8 mouse cellular contexts compared by ENCODE assay signal in the genomic region with DNA sequence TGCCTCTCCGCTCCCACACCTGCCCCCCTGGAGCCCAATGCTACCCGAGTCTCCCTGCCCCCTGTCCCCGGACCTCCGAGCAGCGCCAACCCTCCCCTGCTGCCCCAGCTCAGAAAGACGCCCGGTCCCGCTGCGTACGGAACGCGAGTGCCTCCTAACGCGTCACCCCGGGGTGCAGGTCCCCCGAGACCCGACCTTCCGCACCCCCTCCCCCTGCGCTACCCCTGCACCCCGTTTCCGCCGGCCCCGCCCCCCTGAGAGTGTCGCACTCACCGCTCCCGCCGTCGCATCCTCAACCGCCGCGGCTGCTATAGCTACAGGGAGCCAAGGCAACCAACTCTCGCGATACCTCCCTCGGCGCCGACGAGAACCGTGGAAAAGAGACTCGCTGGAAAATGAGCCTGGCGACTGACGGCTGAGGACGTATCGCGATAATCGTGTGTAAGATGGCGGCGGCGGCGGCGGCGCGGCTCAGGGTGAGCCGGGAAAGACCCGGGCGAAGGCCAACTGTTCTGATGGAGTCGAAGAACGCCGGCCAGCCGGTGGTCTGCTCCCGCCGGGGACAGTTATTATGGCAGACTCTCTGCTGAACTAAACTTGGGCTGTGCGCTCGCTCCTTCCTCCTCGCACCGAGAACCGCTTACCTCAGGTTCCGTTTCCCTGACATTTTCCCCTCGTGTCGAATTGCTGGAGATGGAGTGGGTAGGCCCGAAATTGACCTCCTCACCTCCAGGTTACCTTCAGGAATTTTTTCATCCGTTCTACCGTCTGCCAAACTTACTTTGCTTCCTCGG. TPM values are rescaled to one million over a fixed set of nuclear protein-coding genes. Genes with fewer than 3 reads are reported as not detected.
DNase-seq lines count a peak whose midpoint lies in the region; ATAC-seq and TF ChIP-seq lines count a peak whose summit lies in the region.

A gene (minus strand): TSS at position 420 of the 794 bp plus-strand sequence.

- WGBS in forebrain, embryonic 10.5 days = under 1% methylated on average over 73 of the region's 73 CpGs
- under 1% methylated on average over 72 of the region's 73 CpGs for WGBS in heart, embryonic 15.5 days
- under 1% methylated on average over 73 of the region's 73 CpGs for WGBS in liver, embryonic 14.5 days (ENCODE audit: insufficient replicate concordance)
- WGBS in neural tube, embryonic 11.5 days = under 1% methylated on average over 73 of the region's 73 CpGs
- under 1% methylated on average over 72 of the region's 73 CpGs for WGBS in stomach, postnatal 0 days

- no peak for TF ChIP-seq CTCF in liver, embryonic 14.5 days (IDR thresholded peaks at IDR 0.05; ENCODE audit: low read depth)
- no peak; the same call in 1 of the 2 replicates for TF ChIP-seq CTCF in stomach, postnatal 0 days (IDR thresholded peaks at IDR 0.05; ENCODE audit: low read depth)

- H3K36me3 ChIP-seq in forebrain, embryonic 10.5 days (replicated peaks) = peaks cover 8% of the 10 kb centered on the region; the same call in 1 of the 2 replicates
- H3K36me3 ChIP-seq in heart, embryonic 15.5 days = no peaks in the 10 kb centered on the region
- H3K36me3 ChIP-seq in liver, embryonic 14.5 days (replicated peaks; ENCODE audit: control insufficient read depth, insufficient read depth, low read depth) = no peaks in the 10 kb centered on the region
- H3K36me3 ChIP-seq in neural tube, embryonic 11.5 days (ENCODE audit: control insufficient read depth, insufficient read depth, low read length) = no peaks in the 10 kb centered on the region
- no peaks in the 10 kb centered on the region for H3K36me3 ChIP-seq in stomach, postnatal 0 days (ENCODE audit: control insufficient read depth, insufficient read depth, low read length)

- peak within 1 kb of the TSS; percentile 98 for H3K27ac ChIP-seq in forebrain, embryonic 10.5 days
- peak within 1 kb of the TSS; percentile 96 for H3K27ac ChIP-seq in heart, embryonic 15.5 days
- peak within 1 kb of the TSS; percentile 76 for H3K27ac ChIP-seq in liver, embryonic 14.5 days
- H3K27ac ChIP-seq in neural tube, embryonic 11.5 days (ENCODE audit: low read depth, low read length) = peak within 1 kb of the TSS; percentile 88
- peak within 1 kb of the TSS; percentile 96 for H3K27ac ChIP-seq in stomach, postnatal 0 days (replicated peaks)

- peak within 1 kb of the TSS; percentile 89 for H3K9ac ChIP-seq in heart, embryonic 15.5 days
- H3K9ac ChIP-seq in liver, embryonic 14.5 days (replicated peaks) = peak within 1 kb of the TSS; percentile 93
- H3K9ac ChIP-seq in neural tube, embryonic 11.5 days (ENCODE audit: low read length) = peak within 1 kb of the TSS; percentile 95
- peak within 1 kb of the TSS; percentile 93 for H3K9ac ChIP-seq in stomach, postnatal 0 days (ENCODE audit: low read length)

- H3K9me3 ChIP-seq in forebrain, embryonic 10.5 days = no peaks in the 10 kb centered on the region
- no peaks in the 10 kb centered on the region for H3K9me3 ChIP-seq in heart, embryonic 15.5 days (replicated peaks)
- H3K9me3 ChIP-seq in liver, embryonic 14.5 days (ENCODE audit: control insufficient read depth, low read length) = no peaks in the 10 kb centered on the region
- H3K9me3 ChIP-seq in neural tube, embryonic 11.5 days (ENCODE audit: control insufficient read depth, low read length) = no peaks in the 10 kb centered on the region
- H3K9me3 ChIP-seq in stomach, postnatal 0 days (ENCODE audit: control insufficient read depth, low read length) = no peaks in the 10 kb centered on the region

- H3K27me3 ChIP-seq in forebrain, embryonic 10.5 days (ENCODE audit: poor library complexity, severe bottlenecking) = no peaks in the 10 kb centered on the region
- no peaks in the 10 kb centered on the region for H3K27me3 ChIP-seq in heart, embryonic 15.5 days
- H3K27me3 ChIP-seq in liver, embryonic 14.5 days (ENCODE audit: control insufficient read depth, insufficient read depth, low read length) = no peaks in the 10 kb centered on the region
- no peaks in the 10 kb centered on the region for H3K27me3 ChIP-seq in neural tube, embryonic 11.5 days (ENCODE audit: control insufficient read depth, insufficient read depth, low read length)
- H3K27me3 ChIP-seq in stomach, postnatal 0 days (ENCODE audit: control insufficient read depth, insufficient read depth, low read length) = no peaks in the 10 kb centered on the region

- H3K4me2 ChIP-seq in heart, embryonic 15.5 days = peak within 1 kb of the TSS; percentile 84
- H3K4me2 ChIP-seq in liver, embryonic 14.5 days (ENCODE audit: low read depth) = peak within 1 kb of the TSS; percentile 91
- peak within 1 kb of the TSS; percentile 77 for H3K4me2 ChIP-seq in neural tube, embryonic 11.5 days (ENCODE audit: low read depth)
- H3K4me2 ChIP-seq in stomach, postnatal 0 days (replicated peaks; ENCODE audit: low read depth) = peak within 1 kb of the TSS; percentile 81

- H3K4me1 ChIP-seq in forebrain, embryonic 10.5 days = peaks cover 17% of the 10 kb centered on the region
- H3K4me1 ChIP-seq in heart, embryonic 15.5 days (replicated peaks) = peaks cover 11% of the 10 kb centered on the region
- H3K4me1 ChIP-seq in liver, embryonic 14.5 days (replicated peaks; ENCODE audit: control insufficient read depth in 2 of 2, insufficient read depth in 2 of 2, low read length in 1 of 2) = peaks cover 15 to 17% of the 10 kb centered on the region in 2 experiments
- H3K4me1 ChIP-seq in neural tube, embryonic 11.5 days (ENCODE audit: control insufficient read depth, insufficient read depth, low read length) = peaks cover 5% of the 10 kb centered on the region
- H3K4me1 ChIP-seq in stomach, postnatal 0 days (replicated peaks; ENCODE audit: control insufficient read depth, insufficient read depth) = no peaks in the 10 kb centered on the region

- TF ChIP-seq EP300 in liver, embryonic 14.5 days (IDR thresholded peaks at IDR 0.05; ENCODE audit: low read depth) = peak; percentile 75
- TF ChIP-seq EP300 in stomach, postnatal 0 days (optimal IDR thresholded peaks at IDR 0.05) = peak; percentile 97

- peak; percentile 91 for ATAC-seq in CD4-positive, CD25-positive, alpha-beta regulatory T cell, adult 4 months
- ATAC-seq in heart, embryonic 15.5 days (replicated peaks; ENCODE audit: insufficient number of reproducible peaks, insufficient read depth, low FRiP score, low read depth) = peak; percentile 94
- peak; percentile 94 for ATAC-seq in liver, embryonic 14.5 days (ENCODE audit: insufficient read depth)
- ATAC-seq in neural tube, embryonic 11.5 days (ENCODE audit: insufficient read depth, low FRiP score, low TSS enrichment) = peak; percentile 95
- peak; percentile 97 for ATAC-seq in stomach, postnatal 0 days (ENCODE audit: low FRiP score, low TSS enrichment)

- peak; percentile 98 for DNase-seq in c-Kit-negative CD71-positive TER-119-positive erythroid progenitor cells, embryonic 14.5 days (ENCODE audit: low read depth, low spot score)
- DNase-seq in forebrain, embryonic 10.5 days (ENCODE audit: extremely low spot score, low spot score) = peak; percentile 99
- DNase-seq in kidney, postnatal 25 days = peak; percentile 99
- peak; percentile 97 to 99 (median 98) for DNase-seq in liver, embryonic 14.5 days (ENCODE audit: low read depth in 3 of 3, low spot score in 3 of 3)
- DNase-seq in neural tube, embryonic 11.5 days (ENCODE audit: low spot score) = peak; percentile 97
- peak; percentile 97 for DNase-seq in stomach, postnatal 0 days (ENCODE audit: low spot score)

- H3K4me3 ChIP-seq in forebrain, embryonic 10.5 days = peak within 1 kb of the TSS; percentile 96
- peak within 1 kb of the TSS; percentile 76 for H3K4me3 ChIP-seq in heart, embryonic 15.5 days
- H3K4me3 ChIP-seq in liver, embryonic 14.5 days (ENCODE audit: insufficient read depth in 1 of 2, low read depth in 2 of 2, low read length in 2 of 2) = peak within 1 kb of the TSS; percentile 83 to 96
- H3K4me3 ChIP-seq in neural tube, embryonic 11.5 days (ENCODE audit: low read depth, low read length) = peak within 1 kb of the TSS; percentile 91
- H3K4me3 ChIP-seq in stomach, postnatal 0 days (ENCODE audit: low read depth, low read length) = peak within 1 kb of the TSS; percentile 75

RNA-seq across cellular contexts. Expression of the gene that starts here (rescaled TPM):
- 1 to 10 TPM; 2.1 to 2.9 TPM for polyA plus RNA-seq in CD4-positive, CD25-positive, alpha-beta regulatory T cell, adult 4 months (2017; shearing (Covaris generic))
- polyA plus RNA-seq in forebrain, embryonic 10.5 days (2016; fragmentation: Nextera tagmentation; extraction: Ambion mirVana) = 15.4 and 16.5 TPM in 2 replicates
- polyA plus RNA-seq in heart, embryonic 15.5 days (2015; fragmentation: Nextera tagmentation; extraction: Ambion mirVana) = 4.0 and 4.8 TPM in 2 replicates
- 1.2 and 1.3 TPM in 2 replicates for polyA plus RNA-seq in liver, embryonic 14.5 days (2012; rRNA removed)
- 1.1 and 1.2 TPM in 2 replicates for polyA plus RNA-seq in liver, embryonic 14.5 days (2014; fragmentation: Nextera tagmentation; extraction: Ambion mirVana)
- polyA plus RNA-seq in neural tube, embryonic 11.5 days (2014; fragmentation: Nextera tagmentation; extraction: Ambion mirVana) = 14.0 and 15.7 TPM in 2 replicates
- 3.3 and 3.4 TPM in 2 replicates for polyA plus RNA-seq in stomach, postnatal 0 days (2015; fragmentation: Nextera tagmentation; extraction: Ambion mirVana)

Comparison
In these comparisons a context has a peak if more than half of its experiments do, and no peak if none do; other contexts are left out.
1. Peak in every context shown above with its lines: DNase-seq, ATAC-seq, H3K4me3 ChIP-seq and H3K27ac ChIP-seq.